Mouse (Mus musculus): ENCODE data around the gene Tc2n. TPM values are rescaled to one million over a fixed set of nuclear protein-coding genes. Genes with fewer than 3 reads are reported as not detected.

Gene Tc2n
- total RNA-seq, 2 experiments from 2014 or later, result 0.47 to 0.77 TPM

Other genes with a start within 250 kb of the Tc2n start
- 10 to 100 TPM; 20.8 to 23.1 TPM for gene Fbln5, start 100.5 kb upstream of the Tc2n start, total RNA-seq (2021)
- gene Trip11, start 194.7 kb upstream of the Tc2n start, total RNA-seq (2021), result 10 to 100 TPM; 35.9 to 36.7 TPM
- gene Atxn3, start 239.7 kb upstream of the Tc2n start, total RNA-seq (2021), result 1 to 10 TPM; 7.5 to 7.9 TPM

Measured in heart, adult 18-20 months (tissue).